Mouse (Mus musculus) lung, embryonic 16.5 days (tissue): ENCODE results near the gene Cd79a. TPM values are rescaled to one million over a fixed set of nuclear protein-coding genes. Genes with fewer than 3 reads are reported as not detected.

Experiments
- ATAC-seq: fragments of 200-750 bp; cut with Nextera tagmentation; 2 replicates; pipeline ENCODE4 v1.8.0; 2017; ENCODE audit warnings: low read depth, mild to moderate bottlenecking, moderate library complexity
- H3K27ac ChIP-seq: fragments of 300-500 bp; sonication (generic); 2 replicates; pipeline ENCODE4 v1.5.1; 2014; ENCODE audit warnings: mild to moderate bottlenecking, control low read depth, low read length
- H3K27me3 ChIP-seq: fragments of 300-500 bp; sonication (generic); 2 replicates; pipeline ENCODE4 v1.6.1; 2014; ENCODE audit warnings: low read depth, low read length, mixed read lengths; ENCODE audit not compliant: control insufficient read depth, insufficient read depth
- H3K36me3 ChIP-seq: fragments of 300-500 bp; sonication (generic); 2 replicates; pipeline ENCODE4 v1.6.1; 2014; ENCODE audit warnings: low read length; ENCODE audit not compliant: control insufficient read depth, insufficient read depth
- H3K4me1 ChIP-seq: fragments of 300-500 bp; sonication (generic); replicated peaks from 2 replicates; pipeline ENCODE4 v1.6.1; 2014; ENCODE audit warnings: low read length, mixed read lengths; ENCODE audit not compliant: control insufficient read depth, insufficient read depth
- H3K4me2 ChIP-seq: fragments of 300-500 bp; sonication (generic); 2 replicates; pipeline ENCODE4 v1.6.1; 2014; ENCODE audit warnings: low read depth, low read length, control low read depth
- H3K4me3 ChIP-seq: fragments of 300-500 bp; sonication (generic); 2 replicates; pipeline ENCODE4 v1.5.1; 2014; ENCODE audit warnings: mild to moderate bottlenecking, low read length, control low read depth
- H3K9ac ChIP-seq: fragments of 300-500 bp; sonication (generic); 2 replicates; pipeline ENCODE4 v1.6.1; 2014; ENCODE audit warnings: low read length, control low read depth
- H3K9me3 ChIP-seq: fragments of 300-500 bp; sonication (generic); 2 replicates; pipeline ENCODE4 v1.6.1; 2016; ENCODE audit warnings: low read length; ENCODE audit not compliant: control insufficient read depth
- WGBS: fragments of 180-500 bp; shearing (Covaris S2); extraction: QIAGEN DNeasy Blood & Tissue Kit; methylation state at CpG from one replicate; pipeline ENCODE4 v1.1.7; 2014; 5-methylcytosine and 5-hydroxymethylcytosine counted together
- polyA plus RNA-seq: library from polyadenylated mRNA; unstranded; fragments of >200 nt; fragmentation: Nextera tagmentation; extraction: Ambion mirVana; gene quantifications from 2 replicates; pipeline ENCODE4 v1.2.1, GENCODE M21; 2015

The Cd79a gene
- polyA plus RNA-seq, 1 experiment from 2014 or later, result 0.78 TPM

- peak overlapping the region; percentile 51 for H3K27ac ChIP-seq
These were observed 7.8 kb downstream of the Cd79a start for GRCm38 (mm10) chr7:24904936-24905335.

GRCm38 (mm10) chr7:24906551-24906950 lies 9.4 kb downstream of the Cd79a start:
- peaks cover 36% of the 10 kb centered on the region for H3K4me1 ChIP-seq
- H3K9me3 ChIP-seq, result no peaks in the 10 kb centered on the region
- H3K27me3 ChIP-seq, result no peaks in the 10 kb centered on the region
- 18% methylated on average over 6 of the region's 6 CpGs for WGBS
- H3K9ac ChIP-seq, result peak overlapping the region; percentile 48; the same call in 1 of the 2 replicates
- ATAC-seq, result no peak
- peak overlapping the region; percentile 37 for H3K4me2 ChIP-seq
- H3K36me3 ChIP-seq, result peaks cover 7% of the 10 kb centered on the region
- H3K4me3 ChIP-seq, result no peak overlapping the region
- peak overlapping the region; percentile 50; the same call in 1 of the 2 replicates for H3K27ac ChIP-seq

More at GRCm38 (mm10) chr7:24904936-24905335, 7.8 kb downstream of the Cd79a start:
- 9% methylated on average over 3 of the region's 3 CpGs for WGBS
- Histone ChIP-seq H3K4me1 (peaks cover 36% of the 10 kb centered on the region), H3K9ac (peak overlapping the region; percentile 78), H3K9me3 (no peaks in the 10 kb centered on the region), H3K4me2 (peak overlapping the region; percentile 70), H3K27me3 (no peaks in the 10 kb centered on the region), H3K4me3 (peak overlapping the region; percentile 86), H3K36me3 (peaks cover 6% of the 10 kb centered on the region)
- ATAC-seq, result no peak

- H3K9me3 ChIP-seq, result no peaks in the 10 kb centered on the region
- peaks cover 31% of the 10 kb centered on the region for H3K4me1 ChIP-seq
- H3K27ac ChIP-seq, result peak overlapping the region; percentile 50
- peak; percentile 24; the same call in 1 of the 2 replicates for ATAC-seq
- H3K4me3 ChIP-seq, result peak overlapping the region; percentile 20
- peak overlapping the region; percentile 48 for H3K9ac ChIP-seq
- H3K36me3 ChIP-seq, result peaks cover 7% of the 10 kb centered on the region
- H3K4me2 ChIP-seq, result peak overlapping the region; percentile 37
- H3K27me3 ChIP-seq, result no peaks in the 10 kb centered on the region
- 14% methylated on average over 13 of the region's 13 CpGs for WGBS
These were observed 10.1 kb downstream of the Cd79a start for GRCm38 (mm10) chr7:24907211-24907748.

GRCm38 (mm10) chr7:24912480-24912879 lies 15.3 kb downstream of the Cd79a start:
- Histone ChIP-seq H3K9ac (no peak overlapping the region), H3K4me3 (no peak overlapping the region), H3K27me3 (no peaks in the 10 kb centered on the region), H3K27ac (no peak overlapping the region), H3K9me3 (no peaks in the 10 kb centered on the region), H3K36me3 (peaks cover 18% of the 10 kb centered on the region), H3K4me2 (no peak overlapping the region), H3K4me1 (no peaks in the 10 kb centered on the region)
- 90% methylated on average over 14 of the region's 14 CpGs for WGBS
- no peak for ATAC-seq

GRCm38 (mm10) chr7:24918763-24919323 lies 21.7 kb downstream of the Cd79a start:
- WGBS, result 92% methylated on average over 20 of the region's 20 CpGs
- no peak overlapping the region for H3K4me3 ChIP-seq
- H3K4me2 ChIP-seq, result no peak overlapping the region
- H3K27ac ChIP-seq, result no peak overlapping the region
- no peak overlapping the region for H3K9ac ChIP-seq
- H3K36me3 ChIP-seq, result peaks cover 58% of the 10 kb centered on the region
- ATAC-seq, result no peak
- no peaks in the 10 kb centered on the region for H3K9me3 ChIP-seq
- H3K4me1 ChIP-seq, result no peaks in the 10 kb centered on the region
- no peaks in the 10 kb centered on the region for H3K27me3 ChIP-seq

GRCm38 (mm10) chr7:24919728-24920127 lies 22.5 kb downstream of the Cd79a start:
- WGBS, result 87% methylated on average over 9 of the region's 9 CpGs
- H3K4me1 ChIP-seq, result no peaks in the 10 kb centered on the region
- H3K36me3 ChIP-seq, result peaks cover 67% of the 10 kb centered on the region
- H3K27ac ChIP-seq, result no peak overlapping the region
- no peak overlapping the region for H3K4me2 ChIP-seq
- H3K4me3 ChIP-seq, result no peak overlapping the region
- ATAC-seq, result no peak
- H3K27me3 ChIP-seq, result no peaks in the 10 kb centered on the region
- no peaks in the 10 kb centered on the region for H3K9me3 ChIP-seq
- no peak overlapping the region for H3K9ac ChIP-seq

- H3K36me3 ChIP-seq, result peaks cover 17% of the 10 kb centered on the region
- 32% methylated on average over 6 of the region's 6 CpGs for WGBS
- H3K27me3 ChIP-seq, result peaks cover 58% of the 10 kb centered on the region
- no peak overlapping the region for H3K4me2 ChIP-seq
- H3K4me3 ChIP-seq, result no peak overlapping the region
- H3K9ac ChIP-seq, result no peak overlapping the region
- H3K4me1 ChIP-seq, result no peaks in the 10 kb centered on the region
- no peak for ATAC-seq
- H3K27ac ChIP-seq, result no peak overlapping the region
- no peaks in the 10 kb centered on the region for H3K9me3 ChIP-seq
These were observed 33.3 kb downstream of the Cd79a start for GRCm38 (mm10) chr7:24930475-24930874.

GRCm38 (mm10) chr7:24931651-24932050 lies 34.5 kb downstream of the Cd79a start:
- peaks cover 69% of the 10 kb centered on the region for H3K27me3 ChIP-seq
- H3K4me2 ChIP-seq, result no peak overlapping the region
- H3K9ac ChIP-seq, result no peak overlapping the region
- WGBS, result 0% methylated on average over 15 of the region's 15 CpGs
- peaks cover 9% of the 10 kb centered on the region; the same call in 1 of the 2 replicates for H3K36me3 ChIP-seq
- ATAC-seq, result no peak
- H3K4me3 ChIP-seq, result no peak overlapping the region
- no peak overlapping the region for H3K27ac ChIP-seq
- no peaks in the 10 kb centered on the region for H3K4me1 ChIP-seq
- H3K9me3 ChIP-seq, result no peaks in the 10 kb centered on the region

- peaks cover 84% of the 10 kb centered on the region for H3K27me3 ChIP-seq
- H3K9ac ChIP-seq, result no peak overlapping the region
- no peak overlapping the region for H3K4me2 ChIP-seq
- H3K4me1 ChIP-seq, result peaks cover 4% of the 10 kb centered on the region
- no peak overlapping the region for H3K4me3 ChIP-seq
- 10% methylated on average over 6 of the region's 6 CpGs for WGBS
- no peak for ATAC-seq
- H3K36me3 ChIP-seq, result no peaks in the 10 kb centered on the region
- no peaks in the 10 kb centered on the region for H3K9me3 ChIP-seq
- no peak overlapping the region for H3K27ac ChIP-seq
These were observed 46.5 kb downstream of the Cd79a start for GRCm38 (mm10) chr7:24943641-24944040.
